Mouse (Mus musculus) neural tube, embryonic 12.5 days (tissue): Measurements from ENCODE around the gene Frmpd1. TPM values are rescaled to one million over a fixed set of nuclear protein-coding genes. Genes with fewer than 3 reads are reported as not detected.

Experiments used
- ATAC-seq: fragments of 200-750 bp; cut with Nextera tagmentation; 2 replicates; pipeline ENCODE4 v1.8.0; 2017; ENCODE audit warnings: low read depth, mild to moderate bottlenecking, moderate TSS enrichment, moderate library complexity; ENCODE audit not compliant: low FRiP score
- H3K27ac ChIP-seq: fragments of 300-500 bp; sonication (generic); 2 replicates; pipeline ENCODE4 v1.5.1; 2016
- H3K27me3 ChIP-seq: fragments of 300-500 bp; sonication (generic); replicated peaks from 2 replicates; pipeline ENCODE4 v1.6.1; 2016; ENCODE audit warnings: mild to moderate bottlenecking
- H3K36me3 ChIP-seq: fragments of 300-500 bp; sonication (generic); 2 replicates; pipeline ENCODE4 v1.6.1; 2016; ENCODE audit warnings: mild to moderate bottlenecking
- H3K4me1 ChIP-seq: fragments of 300-500 bp; sonication (generic); 2 replicates; pipeline ENCODE4 v1.6.1; 2016
- H3K4me2 ChIP-seq: fragments of 300-500 bp; sonication (generic); replicated peaks from 2 replicates; pipeline ENCODE4 v1.6.1; 2016; ENCODE audit warnings: mild to moderate bottlenecking
- H3K4me3 ChIP-seq: fragments of 300-500 bp; sonication (generic); 2 replicates; pipeline ENCODE4 v1.5.1; 2016
- H3K9ac ChIP-seq: fragments of 300-500 bp; sonication (generic); 2 replicates; pipeline ENCODE4 v1.6.1; 2016; ENCODE audit warnings: mild to moderate bottlenecking
- H3K9me3 ChIP-seq: fragments of 300-500 bp; sonication (generic); 2 replicates; pipeline ENCODE4 v1.6.1; 2016; ENCODE audit warnings: mild to moderate bottlenecking
- WGBS: fragments of 180-500 bp; shearing (Covaris S2); methylation state at CpG from one replicate; pipeline ENCODE4 v1.1.7; 2016; 5-methylcytosine and 5-hydroxymethylcytosine counted together
- polyA plus RNA-seq: library from polyadenylated mRNA; unstranded; fragments of >200 nt; fragmentation: Nextera tagmentation; extraction: Ambion mirVana; gene quantifications from 2 replicates; pipeline ENCODE4 v1.2.1, GENCODE M21; 2016

Frmpd1 gene
- polyA plus RNA-seq, 1 experiment from 2014 or later: 5.5 TPM

- no peaks in the 10 kb centered on the region for H3K36me3 ChIP-seq
- no peak for ATAC-seq
Observed at GRCm38 (mm10) chr4:45286318-45286717, 101.6 kb downstream of the Frmpd1 start.

GRCm38 (mm10) chr4:45287906-45288305 is 103.2 kb downstream of the Frmpd1 start:
- Histone ChIP-seq H3K9me3 (no peaks in the 10 kb centered on the region), H3K27me3 (no peaks in the 10 kb centered on the region), H3K27ac (no peak overlapping the region), H3K9ac (no peak overlapping the region), H3K36me3 (no peaks in the 10 kb centered on the region), H3K4me3 (no peak overlapping the region), H3K4me2 (no peak overlapping the region), H3K4me1 (no peaks in the 10 kb centered on the region)
- WGBS: 72% methylated on average over 5 of the region's 5 CpGs
- ATAC-seq: no peak

More at GRCm38 (mm10) chr4:45286318-45286717, 101.6 kb downstream of the Frmpd1 start:
- WGBS: 54% methylated on average over 3 of the region's 3 CpGs
- Histone ChIP-seq H3K4me3 (no peak overlapping the region), H3K9ac (no peak overlapping the region), H3K27ac (no peak overlapping the region), H3K27me3 (no peaks in the 10 kb centered on the region), H3K4me1 (no peaks in the 10 kb centered on the region), H3K9me3 (no peaks in the 10 kb centered on the region), H3K4me2 (no peak overlapping the region)

DNA sequence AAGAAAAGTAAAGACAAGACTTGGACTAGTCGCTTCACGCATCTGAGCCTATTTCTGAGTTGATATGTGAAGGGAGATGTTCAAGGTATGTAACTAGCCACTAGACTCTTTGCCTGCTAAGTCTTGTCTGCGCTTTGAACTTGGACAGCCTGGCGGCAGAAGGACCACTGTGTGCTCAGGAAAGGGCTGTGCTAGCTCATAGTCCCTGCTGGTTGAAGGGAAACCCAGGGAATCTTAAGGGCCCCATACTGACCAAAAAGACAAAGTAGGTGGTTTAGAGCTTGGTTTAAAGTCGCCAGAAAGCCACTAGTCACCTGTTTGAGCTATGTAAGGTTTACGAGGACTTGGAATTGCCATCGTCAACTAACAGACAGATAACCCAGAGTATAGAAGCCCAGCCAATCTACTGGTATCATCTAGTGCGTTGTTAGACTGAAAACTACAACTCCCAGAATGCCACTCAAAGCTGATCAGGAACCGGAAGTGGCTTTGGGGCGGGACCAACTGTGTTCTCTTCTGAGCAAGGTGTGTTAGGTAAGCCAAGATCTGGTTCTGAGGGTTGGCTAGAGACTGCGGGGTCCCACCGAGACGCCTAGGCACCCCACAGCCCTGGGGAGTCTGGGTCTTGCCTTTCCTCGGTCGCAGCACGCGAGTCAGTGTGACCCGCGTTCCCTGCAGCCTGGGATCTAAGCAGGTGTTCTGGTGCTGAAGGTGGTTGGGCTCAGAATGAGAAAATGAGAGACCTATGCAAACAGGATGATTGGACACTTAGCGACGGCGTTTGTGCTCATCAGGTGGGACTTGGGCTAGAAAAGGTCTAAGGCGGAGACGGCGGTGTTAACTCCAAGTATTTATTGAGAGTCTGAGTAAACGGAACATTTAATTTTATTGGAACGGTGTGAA is 112.2 kb downstream of the Frmpd1 start, which contains the start of gene Trmt10b:
Gene Trmt10b, plus strand, starts transcription at position 466 of the 903 bp plus-strand sequence.
- 20% methylated on average over 27 of the region's 27 CpGs for WGBS
- H3K27ac ChIP-seq: no peak within 1 kb of the TSS

GRCm38 (mm10) chr4:45305536-45305935 is 120.9 kb downstream of the Frmpd1 start:
- Histone ChIP-seq H3K9ac (no peak overlapping the region), H3K27me3 (no peaks in the 10 kb centered on the region), H3K4me2 (no peak overlapping the region), H3K4me1 (no peaks in the 10 kb centered on the region), H3K9me3 (no peaks in the 10 kb centered on the region), H3K27ac (no peak overlapping the region), H3K36me3 (peaks cover 63% of the 10 kb centered on the region), H3K4me3 (no peak overlapping the region)
- no peak for ATAC-seq
- 96% methylated on average over 14 of the region's 14 CpGs for WGBS

More for the DNA sequence above, 112.2 kb downstream of the Frmpd1 start, which contains the start of gene Trmt10b:
- H3K4me1 ChIP-seq: peaks cover 6% of the 10 kb centered on the region; the same call in 1 of the 2 replicates
- no peaks in the 10 kb centered on the region for H3K27me3 ChIP-seq
- H3K9me3 ChIP-seq: no peaks in the 10 kb centered on the region
- peak within 1 kb of the TSS; percentile 65 for H3K4me2 ChIP-seq
- H3K4me3 ChIP-seq: peak within 1 kb of the TSS; percentile 69
- peaks cover 13% of the 10 kb centered on the region for H3K36me3 ChIP-seq
- ATAC-seq: peak; percentile 89
- peak within 1 kb of the TSS; percentile 53 for H3K9ac ChIP-seq

- WGBS: 39% methylated on average over 11 of the region's 11 CpGs
- no peaks in the 10 kb centered on the region for H3K4me1 ChIP-seq
- no peak overlapping the region for H3K9ac ChIP-seq
- no peak for ATAC-seq
- H3K9me3 ChIP-seq: no peaks in the 10 kb centered on the region
- no peaks in the 10 kb centered on the region for H3K27me3 ChIP-seq
- H3K4me2 ChIP-seq: no peak overlapping the region
- H3K36me3 ChIP-seq: peaks cover 56% of the 10 kb centered on the region
- no peak overlapping the region for H3K4me3 ChIP-seq
- H3K27ac ChIP-seq: no peak overlapping the region
Observed at GRCm38 (mm10) chr4:45308046-45308445, 123.4 kb downstream of the Frmpd1 start.

DNA sequence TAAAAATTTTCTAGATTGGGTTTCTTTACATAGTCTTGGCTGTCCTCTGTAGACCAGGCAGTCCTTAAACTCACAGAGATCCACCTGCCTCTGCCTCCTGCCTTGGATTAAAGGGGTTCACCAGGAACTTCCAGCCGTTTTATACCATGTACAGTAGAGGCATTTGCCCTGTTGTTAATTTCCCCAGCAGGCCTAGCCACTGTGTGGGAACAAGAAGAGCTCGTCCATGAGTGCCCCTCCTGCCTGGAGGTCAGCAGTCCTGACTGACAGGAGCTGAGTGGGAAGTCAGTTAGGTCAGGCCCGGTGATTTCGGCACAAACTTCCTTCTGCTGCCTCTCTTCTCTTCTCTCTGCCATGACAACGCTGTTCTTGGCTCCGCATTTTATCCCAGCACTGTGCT is 123.9 kb downstream of the Frmpd1 start:
- H3K9me3 ChIP-seq: no peaks in the 10 kb centered on the region

DNA sequence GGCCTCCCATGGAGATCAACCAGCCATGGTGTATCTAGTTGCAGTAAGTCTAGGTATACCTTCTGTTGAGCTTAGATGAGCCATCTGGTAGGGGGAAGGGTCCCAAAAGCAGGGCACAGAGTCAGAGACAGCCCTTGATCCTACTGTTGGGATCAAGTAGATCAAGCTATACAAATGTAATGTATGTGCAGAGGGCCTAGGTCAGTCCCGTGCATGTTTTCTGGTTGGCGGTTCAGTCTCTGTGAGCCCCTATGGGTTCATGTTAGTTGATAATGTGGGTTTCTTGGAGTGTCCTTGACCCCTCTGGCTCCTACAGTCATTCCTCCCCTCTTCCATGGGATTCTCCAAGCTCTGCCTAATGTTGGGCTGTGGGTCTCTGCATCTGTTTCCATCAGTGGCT is 126.4 kb downstream of the Frmpd1 start:
- H3K27ac ChIP-seq: no peak overlapping the region
- H3K9ac ChIP-seq: no peak overlapping the region
- peaks cover 55% of the 10 kb centered on the region for H3K36me3 ChIP-seq
- H3K9me3 ChIP-seq: no peaks in the 10 kb centered on the region
- no peaks in the 10 kb centered on the region for H3K4me1 ChIP-seq
- ATAC-seq: no peak
- WGBS: 96% methylated on average over 2 of the region's 2 CpGs
- no peak overlapping the region for H3K4me3 ChIP-seq
- no peak overlapping the region for H3K4me2 ChIP-seq
- no peaks in the 10 kb centered on the region for H3K27me3 ChIP-seq

More for the DNA sequence above, 123.9 kb downstream of the Frmpd1 start:
- Histone ChIP-seq H3K36me3 (peaks cover 55% of the 10 kb centered on the region), H3K4me2 (no peak overlapping the region), H3K9ac (no peak overlapping the region), H3K27ac (no peak overlapping the region), H3K27me3 (no peaks in the 10 kb centered on the region), H3K4me3 (no peak overlapping the region), H3K4me1 (no peaks in the 10 kb centered on the region)
- no peak for ATAC-seq
- WGBS: 90% methylated on average over 6 of the region's 6 CpGs

- Histone ChIP-seq H3K27ac (peak overlapping the region; percentile 65), H3K4me1 (peaks cover 15% of the 10 kb centered on the region), H3K4me2 (peak overlapping the region; percentile 79), H3K36me3 (peaks cover 27% of the 10 kb centered on the region), H3K4me3 (peak overlapping the region; percentile 93), H3K27me3 (peaks cover 22% of the 10 kb centered on the region), H3K9ac (peak overlapping the region; percentile 91), H3K9me3 (no peaks in the 10 kb centered on the region)
- WGBS: under 1% methylated on average over 56 of the region's 56 CpGs
- ATAC-seq: peak; percentile 87
Observed at GRCm38 (mm10) chr4:45320159-45320816, 135.6 kb downstream of the Frmpd1 start.

GRCm38 (mm10) chr4:45331139-45331538 is 146.5 kb downstream of the Frmpd1 start:
- no peak overlapping the region for H3K4me3 ChIP-seq
- no peak overlapping the region for H3K27ac ChIP-seq
- no peak overlapping the region for H3K9ac ChIP-seq
- H3K4me2 ChIP-seq: no peak overlapping the region
- H3K4me1 ChIP-seq: no peaks in the 10 kb centered on the region
- ATAC-seq: no peak
- no peaks in the 10 kb centered on the region for H3K36me3 ChIP-seq
- 88% methylated on average over 7 of the region's 7 CpGs for WGBS
- no peaks in the 10 kb centered on the region for H3K27me3 ChIP-seq
- H3K9me3 ChIP-seq: no peaks in the 10 kb centered on the region

- no peak overlapping the region for H3K9ac ChIP-seq
- no peak overlapping the region for H3K4me2 ChIP-seq
- H3K9me3 ChIP-seq: no peaks in the 10 kb centered on the region
- H3K27me3 ChIP-seq: no peaks in the 10 kb centered on the region
- H3K4me3 ChIP-seq: no peak overlapping the region
- no peak for ATAC-seq
- no peaks in the 10 kb centered on the region for H3K36me3 ChIP-seq
- H3K4me1 ChIP-seq: no peaks in the 10 kb centered on the region
- no peak overlapping the region for H3K27ac ChIP-seq
- WGBS: 78% methylated on average over 3 of the region's 3 CpGs
Observed at GRCm38 (mm10) chr4:45332466-45332865, 147.8 kb downstream of the Frmpd1 start.
